Mouse (Mus musculus): ENCODE results near the gene Slc29a4. TPM values are rescaled to one million over a fixed set of nuclear protein-coding genes. Genes with fewer than 3 reads are reported as not detected.

Slc29a4 gene
- total and polyA plus RNA-seq, 2 experiments from 2014 or later: 0.08 to 0.48 TPM

GRCm38 (mm10) chr5:142716056-142716455, 23.7 kb downstream of the Slc29a4 start:
- no peaks in the 10 kb centered on the region for H3K36me3 ChIP-seq (replicated peaks; ENCODE audit: control insufficient read depth, insufficient read depth, low read length)
- H3K4me2 ChIP-seq (ENCODE audit: low read depth, low read length): no peak overlapping the region
- H3K27ac ChIP-seq (ENCODE audit: low read depth): no peak overlapping the region
- no peak for ATAC-seq (ENCODE audit: insufficient read depth, low read depth)
- no peak overlapping the region for H3K4me3 ChIP-seq (ENCODE audit: low read depth, low read length)
- WGBS: 78% methylated on average over 6 of the region's 6 CpGs
- no peak for DNase-seq (ENCODE audit: low spot score)
- H3K9ac ChIP-seq (replicated peaks; ENCODE audit: low read depth, low read length): no peak overlapping the region
- H3K27me3 ChIP-seq (ENCODE audit: control insufficient read depth, insufficient read depth, low read length): no peaks in the 10 kb centered on the region
- no peaks in the 10 kb centered on the region for H3K4me1 ChIP-seq (ENCODE audit: control insufficient read depth, insufficient read depth)
- TF ChIP-seq EP300 (IDR thresholded peaks at IDR 0.05; ENCODE audit: low read depth) (no peak), CTCF (IDR thresholded peaks at IDR 0.05; ENCODE audit: low read depth) (no peak)
- H3K9me3 ChIP-seq (replicated peaks; ENCODE audit: control insufficient read depth, low read length): no peaks in the 10 kb centered on the region

- TF ChIP-seq CTCF (IDR thresholded peaks at IDR 0.05; ENCODE audit: low read depth) (peak; percentile 86), EP300 (IDR thresholded peaks at IDR 0.05; ENCODE audit: low read depth) (no peak)
- DNase-seq (ENCODE audit: low spot score): no peak
- Histone ChIP-seq H3K27me3 (ENCODE audit: control insufficient read depth, insufficient read depth, low read length) (no peaks in the 10 kb centered on the region), H3K9me3 (replicated peaks; ENCODE audit: control insufficient read depth, low read length) (no peaks in the 10 kb centered on the region), H3K36me3 (replicated peaks; ENCODE audit: control insufficient read depth, insufficient read depth, low read length) (no peaks in the 10 kb centered on the region), H3K4me2 (ENCODE audit: low read depth, low read length) (no peak overlapping the region), H3K4me3 (ENCODE audit: low read depth, low read length) (no peak overlapping the region), H3K4me1 (ENCODE audit: control insufficient read depth, insufficient read depth) (no peaks in the 10 kb centered on the region), H3K27ac (ENCODE audit: low read depth) (no peak overlapping the region), H3K9ac (replicated peaks; ENCODE audit: low read depth, low read length) (no peak overlapping the region)
- peak; percentile 40 for ATAC-seq (ENCODE audit: insufficient read depth, low read depth)
- 10% methylated on average over 4 of the region's 4 CpGs for WGBS
These were observed 25.7 kb downstream of the Slc29a4 start for GRCm38 (mm10) chr5:142718037-142718436.

DNA sequence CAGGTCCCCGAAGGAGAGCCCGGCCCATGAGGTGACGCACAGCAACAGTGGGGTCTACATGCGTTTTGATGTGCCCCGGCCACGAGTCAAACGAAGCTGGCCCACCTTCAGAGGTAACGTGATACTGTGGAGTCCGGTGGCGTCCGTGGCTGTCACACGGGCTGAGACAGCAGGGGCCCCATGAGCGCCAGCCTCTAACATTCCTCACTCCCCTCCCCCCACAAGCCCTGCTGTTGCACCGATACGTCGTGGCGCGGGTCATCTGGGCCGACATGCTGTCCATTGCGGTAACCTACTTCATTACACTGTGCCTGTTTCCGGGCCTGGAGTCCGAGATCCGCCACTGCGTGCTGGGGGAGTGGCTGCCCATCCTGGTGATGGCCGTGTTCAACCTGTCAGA, 26.2 kb downstream of the Slc29a4 start:
- no peak overlapping the region for H3K4me2 ChIP-seq (ENCODE audit: low read depth, low read length)
- H3K9ac ChIP-seq (replicated peaks; ENCODE audit: low read depth, low read length): no peak overlapping the region
- no peak overlapping the region for H3K27ac ChIP-seq (ENCODE audit: low read depth)
- DNase-seq (ENCODE audit: low spot score) (no peak), ATAC-seq (ENCODE audit: insufficient read depth, low read depth) (no peak)
- H3K4me1 ChIP-seq (ENCODE audit: control insufficient read depth, insufficient read depth): no peaks in the 10 kb centered on the region
- H3K9me3 ChIP-seq (replicated peaks; ENCODE audit: control insufficient read depth, low read length): no peaks in the 10 kb centered on the region
- TF ChIP-seq EP300 (IDR thresholded peaks at IDR 0.05; ENCODE audit: low read depth) (no peak), CTCF (IDR thresholded peaks at IDR 0.05; ENCODE audit: low read depth) (no peak)
- WGBS: 47% methylated on average over 25 of the region's 25 CpGs
- no peaks in the 10 kb centered on the region for H3K27me3 ChIP-seq (ENCODE audit: control insufficient read depth, insufficient read depth, low read length)
- H3K4me3 ChIP-seq (ENCODE audit: low read depth, low read length): no peak overlapping the region
- no peaks in the 10 kb centered on the region for H3K36me3 ChIP-seq (replicated peaks; ENCODE audit: control insufficient read depth, insufficient read depth, low read length)

DNA sequence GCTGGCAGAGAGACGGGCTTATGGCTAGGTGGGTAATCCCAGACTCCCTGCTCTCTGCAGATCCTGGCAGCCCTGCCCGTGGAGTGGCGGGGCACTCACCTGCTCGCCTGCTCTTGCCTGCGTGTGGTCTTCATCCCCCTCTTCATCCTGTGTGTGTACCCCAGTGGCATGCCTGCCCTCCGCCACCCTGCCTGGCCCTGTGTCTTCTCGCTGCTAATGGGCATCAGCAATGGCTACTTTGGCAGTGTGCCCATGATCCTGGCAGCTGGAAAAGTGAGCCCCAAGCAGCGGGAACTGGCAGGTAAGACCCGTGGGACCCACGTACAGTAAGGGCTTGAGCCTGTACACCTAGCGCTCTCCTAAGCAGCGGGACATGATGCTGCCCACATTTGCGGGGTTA, 27.6 kb downstream of the Slc29a4 start:
- Histone ChIP-seq H3K4me3 (ENCODE audit: low read depth, low read length) (no peak overlapping the region), H3K4me2 (ENCODE audit: low read depth, low read length) (no peak overlapping the region), H3K9me3 (replicated peaks; ENCODE audit: control insufficient read depth, low read length) (no peaks in the 10 kb centered on the region), H3K36me3 (replicated peaks; ENCODE audit: control insufficient read depth, insufficient read depth, low read length) (no peaks in the 10 kb centered on the region; the same call in 1 of the 2 replicates), H3K9ac (replicated peaks; ENCODE audit: low read depth, low read length) (no peak overlapping the region), H3K4me1 (ENCODE audit: control insufficient read depth, insufficient read depth) (no peaks in the 10 kb centered on the region), H3K27ac (ENCODE audit: low read depth) (no peak overlapping the region), H3K27me3 (ENCODE audit: control insufficient read depth, insufficient read depth, low read length) (no peaks in the 10 kb centered on the region)
- 74% methylated on average over 13 of the region's 13 CpGs for WGBS
- ATAC-seq (ENCODE audit: insufficient read depth, low read depth) (no peak), DNase-seq (ENCODE audit: low spot score) (no peak)
- no peak for TF ChIP-seq CTCF (IDR thresholded peaks at IDR 0.05; ENCODE audit: low read depth)
- no peak for TF ChIP-seq EP300 (IDR thresholded peaks at IDR 0.05; ENCODE audit: low read depth)

- Histone ChIP-seq H3K9me3 (replicated peaks; ENCODE audit: control insufficient read depth, low read length) (no peaks in the 10 kb centered on the region), H3K4me2 (ENCODE audit: low read depth, low read length) (peak overlapping the region; percentile 32; the same call in 1 of the 2 replicates), H3K27me3 (ENCODE audit: control insufficient read depth, insufficient read depth, low read length) (no peaks in the 10 kb centered on the region), H3K36me3 (replicated peaks; ENCODE audit: control insufficient read depth, insufficient read depth, low read length) (peaks cover 35% of the 10 kb centered on the region), H3K27ac (ENCODE audit: low read depth) (no peak overlapping the region), H3K4me1 (ENCODE audit: control insufficient read depth, insufficient read depth) (no peaks in the 10 kb centered on the region), H3K9ac (replicated peaks; ENCODE audit: low read depth, low read length) (no peak overlapping the region), H3K4me3 (ENCODE audit: low read depth, low read length) (no peak overlapping the region)
- peak; percentile 55; the same call in 1 of the 2 replicates for ATAC-seq (ENCODE audit: insufficient read depth, low read depth)
- no peak; the same call in 1 of the 2 replicates for TF ChIP-seq EP300 (IDR thresholded peaks at IDR 0.05; ENCODE audit: low read depth)
- peak; percentile 75 for TF ChIP-seq CTCF (IDR thresholded peaks at IDR 0.05; ENCODE audit: low read depth)
- peak; percentile 79 for DNase-seq (ENCODE audit: low spot score)
- 15% methylated on average over 7 of the region's 7 CpGs for WGBS
These were observed 31.3 kb downstream of the Slc29a4 start for GRCm38 (mm10) chr5:142723520-142724133.

DNA sequence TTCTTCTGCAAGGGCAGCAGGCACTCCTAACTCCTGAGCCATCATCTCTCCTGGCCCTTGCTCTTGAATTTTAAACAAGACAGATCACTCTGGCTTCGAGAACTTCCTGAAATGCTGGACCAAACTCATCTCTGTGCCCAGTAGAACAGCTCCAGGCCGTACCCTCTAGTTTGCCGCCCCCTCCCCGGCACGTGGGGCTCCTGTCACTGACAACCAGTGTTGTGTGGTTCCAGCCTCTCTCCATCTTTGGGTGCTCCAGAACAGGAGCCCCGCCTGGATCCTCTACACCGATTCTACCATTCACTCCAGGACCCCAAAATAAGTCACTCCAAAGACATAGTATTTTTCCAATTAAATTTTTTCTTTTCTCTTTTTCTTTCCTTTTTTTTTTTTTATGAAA, 32.0 kb downstream of the Slc29a4 start:
- TF ChIP-seq CTCF (IDR thresholded peaks at IDR 0.05; ENCODE audit: low read depth) (no peak), EP300 (IDR thresholded peaks at IDR 0.05; ENCODE audit: low read depth) (no peak)
- H3K36me3 ChIP-seq (replicated peaks; ENCODE audit: control insufficient read depth, insufficient read depth, low read length): peaks cover 42% of the 10 kb centered on the region
- WGBS: 89% methylated on average over 7 of the region's 7 CpGs

More for the DNA sequence above, 32.0 kb downstream of the Slc29a4 start:
- Histone ChIP-seq H3K4me2 (ENCODE audit: low read depth, low read length) (no peak overlapping the region), H3K4me1 (ENCODE audit: control insufficient read depth, insufficient read depth) (no peaks in the 10 kb centered on the region), H3K27me3 (ENCODE audit: control insufficient read depth, insufficient read depth, low read length) (no peaks in the 10 kb centered on the region), H3K9me3 (replicated peaks; ENCODE audit: control insufficient read depth, low read length) (no peaks in the 10 kb centered on the region), H3K27ac (ENCODE audit: low read depth) (no peak overlapping the region), H3K4me3 (ENCODE audit: low read depth, low read length) (no peak overlapping the region), H3K9ac (replicated peaks; ENCODE audit: low read depth, low read length) (no peak overlapping the region)
- ATAC-seq (ENCODE audit: insufficient read depth, low read depth) (no peak), DNase-seq (ENCODE audit: low spot score) (no peak)

Measured in heart, postnatal 0 days (tissue).